Mouse (Mus musculus) cerebellum, adult (tissue): ENCODE results near the gene Ewsr1.
"Not testable (repeated sequence)": the region's sequence is repeated elsewhere in the genome, so short reads cannot be mapped to it uniquely, and the experiment has no call there.

Experiments
- ATAC-seq: cut with Nextera tagmentation; 2 replicates; pipeline ENCODE4 v1.9.2; 2017; ENCODE audit warnings: mild to moderate bottlenecking, moderate library complexity, mixed read lengths; ENCODE audit not compliant: insufficient number of reproducible peaks, low FRiP score, low TSS enrichment

Ewsr1 gene

DNA sequence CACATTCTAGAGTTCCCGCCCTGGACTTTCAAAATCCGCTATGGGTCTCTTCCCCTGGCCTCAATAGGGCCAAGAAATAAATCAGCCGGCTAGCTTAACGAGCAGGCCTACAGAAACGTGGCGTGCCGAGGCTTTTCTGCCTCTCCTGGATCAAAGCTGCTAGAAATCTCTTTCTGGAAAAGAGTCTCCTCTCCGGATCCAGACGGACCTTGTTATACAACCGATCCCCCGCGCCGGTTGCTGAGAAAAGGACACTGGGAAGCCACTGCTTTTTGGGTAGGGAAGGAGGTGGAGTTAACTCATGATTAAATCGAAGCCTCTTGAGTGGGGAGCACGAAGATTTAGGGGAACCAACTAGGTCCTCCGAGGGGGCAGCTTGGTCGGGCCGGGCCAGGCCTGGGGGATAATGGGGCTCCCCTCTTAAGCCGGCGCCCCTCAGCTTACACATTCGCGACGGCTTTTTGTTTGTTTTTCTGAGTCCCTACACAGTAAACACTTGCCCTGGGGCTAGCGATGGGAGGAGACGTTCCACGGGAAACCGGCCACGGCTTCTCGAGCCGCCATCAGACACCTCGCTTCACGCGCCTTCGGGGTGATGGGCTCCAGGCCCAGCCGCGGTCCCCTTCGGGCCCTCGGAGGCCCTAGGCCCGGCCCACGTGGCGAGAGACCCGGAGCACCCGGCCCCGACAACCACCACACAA lies 881 bp downstream of the Ewsr1 start:
- peak; percentile 6; the same call in 1 of the 2 replicates for ATAC-seq

DNA sequence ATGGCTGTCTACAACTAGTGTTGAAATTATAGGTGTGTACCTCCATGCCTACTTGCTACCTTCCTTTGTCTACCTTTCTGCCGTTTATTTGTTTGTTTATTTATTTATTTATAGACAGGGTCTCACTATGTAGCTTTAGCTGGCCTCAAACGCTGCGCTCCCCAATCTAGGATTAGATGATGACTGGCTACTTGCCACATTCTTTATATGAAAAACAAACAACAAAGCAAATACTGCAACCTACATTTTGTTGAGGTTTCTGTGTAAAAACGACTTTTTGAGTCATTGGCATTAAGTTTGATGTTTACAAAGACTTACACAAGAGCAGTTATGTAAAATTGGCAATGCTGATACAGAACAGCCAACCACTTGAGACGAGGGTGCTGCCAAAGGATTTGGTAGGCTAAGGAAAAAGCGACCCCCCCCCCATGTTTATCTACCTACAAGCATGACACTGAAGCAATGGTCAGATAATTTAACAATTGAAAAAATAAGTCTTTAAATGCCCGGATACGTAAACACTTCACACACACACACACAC lies 2.5 kb downstream of the Ewsr1 start:
- ATAC-seq: no peak

DNA sequence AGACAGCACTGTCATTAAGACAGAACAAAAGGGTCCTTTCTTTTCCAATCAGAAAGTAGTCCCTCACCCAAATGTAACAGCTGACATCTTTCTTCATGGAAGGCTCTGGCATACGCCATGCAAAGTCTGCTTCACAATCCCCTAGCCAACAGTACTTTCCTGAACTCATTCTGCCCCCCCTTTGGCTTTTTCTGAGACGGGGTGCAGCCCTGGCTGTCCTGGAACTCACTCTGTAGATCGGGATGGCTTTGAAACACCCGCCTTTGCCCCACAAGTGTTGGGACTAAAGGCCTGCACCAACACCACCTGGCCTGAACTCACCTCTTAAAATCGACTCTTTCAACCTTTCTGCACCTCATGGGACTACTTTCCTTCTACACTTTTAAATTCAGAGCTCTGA lies 3.2 kb downstream of the Ewsr1 start:
- ATAC-seq: no peak

- ATAC-seq: no peak
Observed at GRCm38 (mm10) chr11:5091706-5092105, 7.4 kb downstream of the Ewsr1 start.

GRCm38 (mm10) chr11:5089147-5089546 lies 9.9 kb downstream of the Ewsr1 start:
- no peak for ATAC-seq

DNA sequence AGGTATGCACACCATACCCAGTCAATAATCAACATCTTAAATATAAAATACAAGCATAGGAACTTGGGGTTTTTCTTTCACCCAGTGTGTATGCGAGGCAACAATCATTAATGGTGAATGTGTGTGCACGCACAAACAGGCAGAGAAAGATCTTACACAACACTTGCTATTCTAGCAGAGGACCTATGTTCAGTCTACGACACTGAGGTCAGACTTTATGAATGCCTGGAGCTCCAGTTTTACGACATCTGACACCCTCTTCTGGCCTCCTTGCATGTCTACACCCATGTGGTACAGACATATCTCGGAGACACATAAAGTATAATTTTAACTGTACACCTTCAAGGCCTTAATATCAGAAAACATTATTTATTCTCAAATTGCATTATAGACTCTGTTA lies 22.2 kb downstream of the Ewsr1 start:
- not testable (repeated sequence) for ATAC-seq

GRCm38 (mm10) chr11:5075760-5076159 lies 23.3 kb downstream of the Ewsr1 start:
- no peak for ATAC-seq

DNA sequence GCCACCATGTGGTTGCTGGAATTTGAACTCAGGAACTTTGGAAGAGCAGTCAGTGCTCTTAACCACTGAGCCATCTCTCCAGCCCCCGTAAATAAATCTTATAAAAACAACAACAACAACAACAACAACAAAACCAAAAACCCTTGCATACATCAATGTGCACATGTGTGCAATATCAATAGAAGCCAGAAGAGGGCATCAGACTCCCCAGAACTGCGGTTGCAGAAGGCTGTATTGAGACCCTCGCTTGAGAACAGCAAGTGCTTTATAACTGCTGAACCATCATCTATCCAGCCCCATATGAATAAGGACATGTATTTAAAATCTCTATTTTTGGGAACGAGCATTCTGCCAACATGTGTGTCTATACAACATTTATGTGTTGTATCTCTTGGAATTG lies 24.2 kb downstream of the Ewsr1 start:
- no peak for ATAC-seq

DNA sequence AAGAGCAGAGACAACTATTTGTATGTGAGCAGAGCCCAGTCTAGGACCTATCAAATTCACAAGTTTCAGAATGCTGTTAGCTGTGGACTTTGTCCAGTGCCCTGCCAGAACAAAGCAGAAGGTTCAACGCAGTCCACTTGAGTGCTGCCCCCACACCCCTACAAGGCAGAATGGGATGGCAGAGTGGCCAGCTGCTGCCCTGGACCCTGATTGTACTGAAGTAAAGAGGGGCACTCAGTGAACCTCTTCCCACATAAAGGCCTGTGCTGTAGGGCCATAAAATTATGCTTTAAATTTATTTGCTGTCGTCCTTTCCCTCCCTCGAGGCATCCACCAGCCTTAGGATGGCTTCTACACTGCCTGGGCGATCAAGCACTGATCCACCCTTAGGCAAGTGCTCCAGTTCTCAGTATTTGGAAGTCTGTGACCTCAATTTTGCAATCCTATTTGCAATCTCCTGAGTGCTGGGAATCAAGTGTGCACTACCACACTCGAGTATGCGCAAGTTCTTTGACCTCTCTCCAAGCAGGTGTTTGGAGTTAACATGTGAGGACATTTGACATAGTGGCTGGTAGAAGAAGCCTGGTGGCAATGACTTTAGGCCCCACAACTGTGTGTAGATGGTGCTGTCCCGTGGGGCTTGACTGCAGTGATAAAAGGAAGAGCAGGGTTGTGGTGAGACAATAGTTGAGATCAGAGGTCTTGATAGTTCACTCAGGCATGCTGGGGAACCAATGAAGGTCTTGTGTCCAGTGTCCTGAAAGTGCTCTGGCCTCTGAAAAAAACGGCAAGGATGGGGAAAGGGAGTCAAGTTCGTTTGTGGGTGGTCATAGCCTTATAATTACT lies 30.7 kb downstream of the Ewsr1 start:
- ATAC-seq: no peak

- no peak for ATAC-seq
Observed at GRCm38 (mm10) chr11:5067063-5067462, 32.0 kb downstream of the Ewsr1 start.

DNA sequence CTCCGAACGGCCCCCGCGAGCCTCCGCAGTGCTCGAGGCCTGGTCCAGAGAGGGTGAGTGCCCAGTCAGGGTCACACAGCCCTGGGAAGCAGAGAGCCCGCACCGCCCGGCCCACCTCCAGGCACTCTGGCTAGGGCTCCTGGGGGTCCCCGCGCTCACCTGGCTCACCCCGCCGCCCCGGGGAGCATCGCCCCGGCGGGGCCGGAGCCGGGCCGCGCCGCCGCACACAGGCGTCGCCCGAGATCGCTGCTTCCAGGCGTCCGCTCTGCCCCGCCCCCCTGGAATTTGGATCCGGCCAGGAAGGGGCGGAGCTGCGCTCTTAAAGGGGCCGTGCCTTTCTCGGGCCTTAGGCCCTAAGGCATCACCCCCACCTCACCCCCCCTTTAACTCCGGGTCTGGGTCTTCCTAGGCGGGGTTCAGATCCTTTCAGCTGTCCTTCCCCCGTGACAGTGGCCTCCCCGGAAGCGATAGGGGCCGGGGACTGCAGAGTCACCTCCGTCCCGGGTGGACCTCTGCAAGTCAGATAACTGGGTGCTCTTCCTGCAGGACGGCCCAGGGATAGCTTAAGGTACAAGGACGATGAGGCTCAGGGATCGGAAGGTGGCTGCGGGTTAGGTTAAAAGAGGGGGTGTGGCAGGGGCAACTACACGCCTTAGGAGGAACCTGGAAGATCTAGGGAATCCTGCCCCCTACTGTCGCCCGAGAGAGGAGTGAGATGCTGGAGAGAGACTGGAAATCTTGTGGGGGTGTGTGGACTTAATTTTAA lies 33.8 kb downstream of the Ewsr1 start, which contains the start of gene Gas2l1:
TSS of gene Gas2l1 (minus strand) at position 272 of the 766 bp plus-strand sequence.
- peak; percentile 51 for ATAC-seq

GRCm38 (mm10) chr11:5064282-5065055 lies 34.6 kb downstream of the Ewsr1 start:
- ATAC-seq: peak; percentile 7; the same call in 1 of the 2 replicates

GRCm38 (mm10) chr11:5063561-5064281 lies 35.3 kb downstream of the Ewsr1 start:
- no peak for ATAC-seq

DNA sequence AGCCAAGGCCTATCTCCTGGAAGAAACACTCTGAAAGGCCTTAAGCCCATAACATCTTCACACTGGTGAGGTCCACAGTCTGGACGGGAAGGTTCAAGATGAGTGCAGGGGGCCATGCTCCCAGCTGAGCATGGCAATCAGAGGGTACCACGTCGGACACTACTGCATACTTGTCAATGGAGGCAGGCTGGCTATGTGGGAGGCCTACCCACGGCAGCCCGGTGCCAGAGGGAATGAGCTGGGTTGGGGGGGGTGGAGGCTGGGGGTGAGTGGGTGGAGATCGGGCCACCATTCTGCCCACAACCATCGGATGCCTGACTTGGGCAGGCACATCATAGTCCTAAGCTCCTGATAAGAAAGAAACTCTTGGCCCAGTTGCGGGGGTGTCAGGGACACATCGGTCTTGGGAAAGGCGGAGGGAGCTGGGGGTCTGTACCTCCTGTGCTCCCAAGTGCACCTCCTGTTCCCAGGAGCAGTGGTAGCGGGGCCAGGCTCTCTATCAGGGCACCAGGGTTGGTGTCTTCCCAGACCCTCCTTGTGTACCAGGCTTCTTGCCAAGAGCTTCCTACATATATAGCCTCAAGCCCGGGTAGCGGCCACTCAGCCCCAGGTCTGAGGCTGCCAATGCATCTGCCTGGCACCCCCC lies 36.1 kb downstream of the Ewsr1 start:
- no peak for ATAC-seq

DNA sequence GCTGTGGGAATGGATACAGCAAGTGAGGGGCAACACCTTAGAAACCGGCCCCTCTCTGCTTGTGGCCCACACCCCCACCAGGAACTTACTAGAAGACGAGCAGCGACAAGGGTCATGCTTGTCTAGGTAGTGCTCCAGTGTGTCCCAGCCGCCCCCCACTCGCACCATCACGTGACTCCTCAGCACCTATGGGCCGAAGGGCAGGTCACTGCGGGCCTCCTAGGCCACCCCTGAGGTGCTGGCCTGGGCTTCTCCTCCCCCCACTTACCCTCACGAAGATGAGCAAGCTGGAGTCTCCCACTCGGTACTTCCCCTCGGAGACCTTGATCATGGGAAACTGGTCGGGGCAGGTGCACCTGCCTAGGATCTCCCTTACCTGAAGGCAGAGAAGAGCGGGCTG lies 36.7 kb downstream of the Ewsr1 start:
- no peak for ATAC-seq

GRCm38 (mm10) chr11:5061413-5062139 lies 37.5 kb downstream of the Ewsr1 start:
- ATAC-seq: no peak

GRCm38 (mm10) chr11:5060756-5061412 lies 38.2 kb downstream of the Ewsr1 start:
- ATAC-seq: no peak
